Mouse (Mus musculus): Measurements from ENCODE around the gene Arhgap23.

- TF ChIP-seq CTCF (IDR thresholded peaks at IDR 0.05; ENCODE audit: extremely low read depth, insufficient read length, insufficient replicate concordance, low read depth, low read length) (no peak), POLR2A (IDR thresholded peaks at IDR 0.05; ENCODE audit: low read depth, low read length) (no peak)
Measured at GRCm38 (mm10) chr11:97505784-97506183, 90.5 kb downstream of the Arhgap23 start.
